Mouse (Mus musculus) cerebellum, adult 2 months (tissue): ENCODE measurements around the gene Ccdc9b.

Source experiments
- CTCF ChIP-seq: fragments of 200-500 bp; IDR thresholded peaks from 2 replicates; pipeline ENCODE4 v1.5.1; 2011; ENCODE audit warnings: low read depth, mild to moderate bottlenecking, control low read depth, low read length, moderate library complexity, borderline replicate concordance; ENCODE audit not compliant: insufficient read depth
- POLR2A ChIP-seq: fragments of 200-500 bp; IDR thresholded peaks from 2 replicates; pipeline ENCODE4 v1.6.1; 2011; ENCODE audit warnings: low read length, control low read depth, borderline replicate concordance; ENCODE audit not compliant: insufficient read depth

GRCm38 (mm10) chr2:118747301-118747960, 15.0 kb downstream of the Ccdc9b start:
- TF ChIP-seq CTCF = no peak
- no peak for TF ChIP-seq POLR2A
